Mouse (Mus musculus): Measurements from ENCODE around the gene Foxn4. TPM values are rescaled to one million over a fixed set of nuclear protein-coding genes. Genes with fewer than 3 reads are reported as not detected.
A peak's percentile ranks its signal among the peaks of the same experiment; 100 is the strongest.

Gene Foxn4
- polyA plus RNA-seq (2016; fragmentation: Nextera tagmentation; extraction: Ambion mirVana), result not detected in 2 replicates

DNA sequence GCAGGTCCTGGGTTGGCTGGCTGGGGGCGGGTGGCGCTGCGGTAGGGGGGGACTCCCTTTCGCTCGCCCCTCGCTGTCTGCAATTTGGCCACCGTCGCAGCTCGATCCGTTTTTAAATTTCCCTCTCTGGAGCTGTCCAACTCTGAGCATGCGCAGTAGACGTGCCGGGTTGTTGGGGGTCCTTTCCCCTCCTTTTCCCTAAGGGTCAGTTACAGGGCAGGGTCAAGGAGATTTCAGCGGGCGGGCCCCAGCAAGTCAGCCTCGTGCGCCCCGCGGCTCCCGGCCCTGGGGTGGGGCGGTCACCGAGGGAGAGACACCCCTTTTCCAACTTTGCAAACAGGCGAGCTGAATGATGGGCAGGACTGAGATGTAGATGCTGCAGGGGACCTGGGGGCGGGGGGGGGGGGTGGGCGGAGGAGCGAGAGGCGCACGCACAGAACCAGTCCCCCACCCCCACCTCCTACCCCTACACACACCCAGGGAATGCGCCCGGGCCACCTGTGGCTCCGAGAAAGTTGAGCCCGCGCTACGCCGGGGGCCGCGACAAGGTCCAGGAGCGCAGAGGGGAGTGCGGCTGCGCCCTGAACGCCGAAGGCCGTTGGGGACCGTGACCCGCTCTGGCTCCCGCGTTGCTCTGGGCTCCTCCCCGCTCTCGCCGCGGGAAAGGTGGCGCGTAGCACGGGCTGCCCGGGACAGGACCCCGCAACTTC, at the start of gene Foxn4:
Gene Foxn4 (minus strand): TSS at position 115 of the 710 bp plus-strand sequence.
- H3K27me3 ChIP-seq, result peaks cover 97% of the 10 kb centered on the region
- peak within 1 kb of the TSS; percentile 48 for H3K4me3 ChIP-seq (replicated peaks)
- H3K27ac ChIP-seq, result no peak within 1 kb of the TSS
- WGBS, result under 1% methylated on average over 51 of the region's 56 CpGs
- peak within 1 kb of the TSS; percentile 45 for H3K9ac ChIP-seq (replicated peaks)
- peaks cover 30% of the 10 kb centered on the region for H3K4me1 ChIP-seq (replicated peaks)
- H3K9me3 ChIP-seq, result no peaks in the 10 kb centered on the region
- H3K4me2 ChIP-seq, result peak within 1 kb of the TSS; percentile 87
- 0 out of 2 replicates have a peak, but pooled peaks have one; percentile 37 for ATAC-seq (ENCODE audit: insufficient number of reproducible peaks, insufficient read depth, low FRiP score, low TSS enrichment, low read depth)
- H3K36me3 ChIP-seq, result no peaks in the 10 kb centered on the region

DNA sequence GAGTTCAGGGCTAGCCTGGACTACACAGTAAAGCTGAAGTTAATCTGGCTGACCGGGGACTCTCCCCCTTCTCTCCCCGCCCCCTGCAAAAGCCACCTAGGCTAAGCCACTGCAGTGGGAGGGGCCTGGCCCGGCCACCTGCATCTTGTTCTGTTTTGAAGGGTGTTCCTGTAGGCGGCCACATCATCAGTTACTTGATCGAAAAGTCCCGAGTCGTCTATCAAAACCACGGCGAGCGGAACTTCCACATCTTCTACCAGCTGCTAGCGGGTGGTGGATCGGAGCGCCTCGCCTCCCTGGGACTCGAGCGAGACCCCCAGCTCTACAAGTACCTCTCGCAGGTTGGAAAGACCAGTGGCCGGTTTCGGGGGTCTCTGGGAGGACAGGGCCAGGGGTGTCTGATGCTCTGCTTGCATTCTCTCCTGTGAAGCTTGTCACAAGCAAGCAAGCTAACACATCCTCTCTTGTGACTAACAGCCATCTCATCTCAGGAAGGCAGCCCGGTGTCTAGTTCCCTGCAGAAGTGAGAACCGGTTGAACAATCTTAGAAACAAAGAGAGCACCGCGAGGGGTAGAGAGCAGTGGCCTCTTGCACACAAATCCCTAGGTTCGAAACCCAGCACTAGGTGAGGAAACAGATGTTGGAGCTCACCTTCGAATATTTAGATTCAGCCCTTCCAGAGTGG, 49.6 kb upstream of the Foxn4 start:
- ATAC-seq (ENCODE audit: insufficient number of reproducible peaks, insufficient read depth, low FRiP score, low TSS enrichment, low read depth), result no peak
- WGBS, result 60% methylated on average over 25 of the region's 25 CpGs

GRCm38 (mm10) chr5:114309680-114310036, 36.1 kb upstream of the Foxn4 start:
- H3K27me3 ChIP-seq, result peaks cover 10% of the 10 kb centered on the region
- H3K9me3 ChIP-seq, result no peaks in the 10 kb centered on the region
- H3K36me3 ChIP-seq, result no peaks in the 10 kb centered on the region
- no peak for ATAC-seq (ENCODE audit: insufficient number of reproducible peaks, insufficient read depth, low FRiP score, low TSS enrichment, low read depth)
- H3K4me1 ChIP-seq (replicated peaks), result peaks cover 8% of the 10 kb centered on the region
- 67% methylated on average over 11 of the region's 11 CpGs for WGBS
- no peak overlapping the region; the same call in 1 of the 2 replicates for H3K4me2 ChIP-seq
- no peak overlapping the region for H3K27ac ChIP-seq
- H3K4me3 ChIP-seq (replicated peaks), result no peak overlapping the region
- H3K9ac ChIP-seq (replicated peaks), result no peak overlapping the region

More for the DNA sequence above, 49.6 kb upstream of the Foxn4 start:
- Histone ChIP-seq H3K9me3 (no peaks in the 10 kb centered on the region), H3K27me3 (peaks cover under 1% of the 10 kb centered on the region), H3K4me3 (replicated peaks) (no peak overlapping the region), H3K4me2 (peak overlapping the region; percentile 18; the same call in 1 of the 2 replicates), H3K9ac (replicated peaks) (no peak overlapping the region), H3K27ac (no peak overlapping the region), H3K36me3 (no peaks in the 10 kb centered on the region), H3K4me1 (replicated peaks) (0 out of 2 replicates have a peak, but pooled peaks cover 2% of the 10 kb centered on the region)

DNA sequence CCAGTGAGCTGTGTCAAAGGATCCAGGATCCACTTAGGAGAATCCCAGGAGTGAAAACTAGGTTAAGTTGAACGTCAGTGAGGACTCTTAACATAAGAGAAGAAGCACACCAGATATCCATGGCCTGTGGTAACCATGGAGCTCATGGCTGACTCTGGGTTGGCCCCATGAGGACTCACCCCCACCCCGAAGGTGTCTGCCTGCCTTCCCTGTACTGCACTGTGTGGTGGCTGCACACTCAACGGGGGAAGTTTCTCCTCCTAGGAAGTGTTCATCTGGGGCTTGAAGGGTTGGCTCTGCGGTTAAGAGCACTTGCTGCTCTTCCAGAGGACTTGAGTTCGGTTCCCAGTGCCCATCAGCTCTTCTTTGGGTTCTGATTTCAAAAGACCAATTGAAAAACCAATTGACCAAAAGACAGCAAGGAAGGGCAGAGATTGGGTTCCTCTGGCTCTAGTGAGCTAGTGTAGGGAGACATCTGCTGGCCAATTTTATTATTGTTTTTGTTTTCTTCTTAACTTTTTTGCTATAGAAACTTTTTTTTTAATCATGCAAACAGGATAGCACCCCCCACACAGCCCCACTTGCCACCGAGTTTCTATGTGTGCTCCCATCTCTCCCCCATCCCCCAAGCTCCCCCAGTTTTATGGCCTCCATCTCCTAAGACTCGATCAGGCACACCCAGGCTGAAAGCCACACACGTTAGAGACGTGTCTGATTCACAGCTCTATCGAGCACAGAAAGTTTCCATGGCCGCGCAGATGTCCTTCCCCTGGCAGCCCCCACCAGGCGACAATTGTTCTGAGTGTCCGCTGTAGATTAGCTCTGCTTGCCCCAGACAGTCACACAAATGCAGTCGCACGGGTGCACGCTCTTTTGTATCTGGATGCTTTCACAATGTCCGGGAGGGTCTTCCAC, 35.4 kb upstream of the Foxn4 start:
- no peaks in the 10 kb centered on the region for H3K9me3 ChIP-seq
- peaks cover 8% of the 10 kb centered on the region for H3K4me1 ChIP-seq (replicated peaks)
- peak overlapping the region; percentile 19; the same call in 1 of the 2 replicates for H3K4me2 ChIP-seq
- peak overlapping the region; percentile 37; the same call in 1 of the 2 replicates for H3K9ac ChIP-seq (replicated peaks)
- peaks cover 12% of the 10 kb centered on the region for H3K27me3 ChIP-seq
- H3K4me3 ChIP-seq (replicated peaks), result no peak overlapping the region
- ATAC-seq (ENCODE audit: insufficient number of reproducible peaks, insufficient read depth, low FRiP score, low TSS enrichment, low read depth), result no peak
- 55% methylated on average over 18 of the region's 18 CpGs for WGBS
- H3K36me3 ChIP-seq, result no peaks in the 10 kb centered on the region
- H3K27ac ChIP-seq, result no peak overlapping the region

GRCm38 (mm10) chr5:114306496-114306895, 32.9 kb upstream of the Foxn4 start:
- no peak overlapping the region for H3K9ac ChIP-seq (replicated peaks)
- H3K4me3 ChIP-seq (replicated peaks), result no peak overlapping the region
- H3K4me1 ChIP-seq (replicated peaks), result peaks cover 8% of the 10 kb centered on the region
- ATAC-seq (ENCODE audit: insufficient number of reproducible peaks, insufficient read depth, low FRiP score, low TSS enrichment, low read depth), result no peak
- 64% methylated on average over 5 of the region's 5 CpGs for whole genome bisulfite sequencing
- no peak overlapping the region for H3K4me2 ChIP-seq
- H3K9me3 ChIP-seq, result no peaks in the 10 kb centered on the region
- peaks cover 7% of the 10 kb centered on the region; the same call in 1 of the 2 replicates for H3K27me3 ChIP-seq
- H3K36me3 ChIP-seq, result no peaks in the 10 kb centered on the region
- H3K27ac ChIP-seq, result no peak overlapping the region

DNA sequence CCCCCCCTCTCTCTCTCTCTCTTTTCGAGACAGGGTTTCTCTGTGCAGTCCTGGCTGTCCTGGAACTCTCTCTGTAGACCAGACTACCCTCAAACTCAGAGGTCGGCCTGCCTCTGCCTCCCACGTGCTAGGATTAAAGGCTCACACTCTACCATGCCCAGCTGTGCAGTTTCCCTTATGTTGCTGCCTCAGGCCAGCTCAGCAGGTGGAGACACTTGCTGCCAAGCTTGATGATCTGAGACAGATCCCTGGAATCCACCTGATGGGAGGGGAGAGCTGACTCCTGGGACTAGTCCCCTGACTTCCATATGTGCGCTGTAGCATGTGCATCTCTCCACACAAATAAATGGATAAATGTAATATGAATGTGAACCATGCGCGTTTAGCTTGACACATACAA, 29.6 kb upstream of the Foxn4 start:
- Histone ChIP-seq H3K4me2 (no peak overlapping the region), H3K4me3 (replicated peaks) (no peak overlapping the region), H3K9me3 (no peaks in the 10 kb centered on the region), H3K27me3 (peaks cover 2% of the 10 kb centered on the region; the same call in 1 of the 2 replicates), H3K4me1 (replicated peaks) (peaks cover 18% of the 10 kb centered on the region), H3K36me3 (no peaks in the 10 kb centered on the region), H3K27ac (no peak overlapping the region), H3K9ac (replicated peaks) (no peak overlapping the region)
- 73% methylated on average over 6 of the region's 6 CpGs for WGBS
- ATAC-seq (ENCODE audit: insufficient number of reproducible peaks, insufficient read depth, low FRiP score, low TSS enrichment, low read depth), result no peak

DNA sequence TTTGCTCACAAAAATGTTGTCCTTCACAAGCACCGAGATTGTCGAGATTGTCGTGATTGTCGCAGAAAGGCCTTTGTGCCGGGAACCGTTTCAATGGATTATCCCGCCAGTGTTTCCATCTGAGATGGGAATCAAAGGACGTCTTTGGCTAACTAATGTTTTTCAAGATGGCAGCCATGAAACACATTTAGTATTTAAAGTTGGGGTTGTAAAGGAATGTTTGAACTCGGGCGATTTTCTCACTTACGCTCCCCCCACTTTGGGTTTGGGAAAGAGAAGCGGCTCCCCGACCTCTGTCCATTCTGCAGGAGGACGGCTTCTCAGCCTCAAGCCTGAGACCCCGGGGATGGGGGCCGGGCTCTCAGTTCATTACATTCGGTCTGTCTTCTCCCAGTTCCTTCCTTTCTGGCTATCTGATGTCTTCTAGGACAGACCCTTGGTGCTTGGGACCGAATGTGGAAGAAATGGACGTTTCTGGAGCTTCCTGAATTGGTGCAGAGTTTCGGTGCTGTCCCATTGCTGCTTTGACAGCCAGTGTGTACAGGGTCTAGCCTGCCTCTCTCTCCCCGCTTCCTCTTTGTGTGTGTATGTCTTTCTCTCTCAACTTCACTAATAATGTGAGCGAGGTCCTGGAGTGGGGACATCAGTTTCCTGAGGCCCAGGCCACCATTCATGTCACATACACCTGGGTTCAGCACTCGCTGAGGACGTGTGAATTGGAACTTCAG, 26.4 kb upstream of the Foxn4 start:
- Histone ChIP-seq H3K27me3 (peaks cover 2% of the 10 kb centered on the region; the same call in 1 of the 2 replicates), H3K36me3 (no peaks in the 10 kb centered on the region), H3K4me2 (no peak overlapping the region), H3K4me1 (replicated peaks) (peaks cover 30% of the 10 kb centered on the region), H3K4me3 (replicated peaks) (no peak overlapping the region), H3K9ac (replicated peaks) (no peak overlapping the region), H3K27ac (no peak overlapping the region), H3K9me3 (no peaks in the 10 kb centered on the region)
- ATAC-seq (ENCODE audit: insufficient number of reproducible peaks, insufficient read depth, low FRiP score, low TSS enrichment, low read depth), result no peak
- 87% methylated on average over 24 of the region's 24 CpGs for WGBS

DNA sequence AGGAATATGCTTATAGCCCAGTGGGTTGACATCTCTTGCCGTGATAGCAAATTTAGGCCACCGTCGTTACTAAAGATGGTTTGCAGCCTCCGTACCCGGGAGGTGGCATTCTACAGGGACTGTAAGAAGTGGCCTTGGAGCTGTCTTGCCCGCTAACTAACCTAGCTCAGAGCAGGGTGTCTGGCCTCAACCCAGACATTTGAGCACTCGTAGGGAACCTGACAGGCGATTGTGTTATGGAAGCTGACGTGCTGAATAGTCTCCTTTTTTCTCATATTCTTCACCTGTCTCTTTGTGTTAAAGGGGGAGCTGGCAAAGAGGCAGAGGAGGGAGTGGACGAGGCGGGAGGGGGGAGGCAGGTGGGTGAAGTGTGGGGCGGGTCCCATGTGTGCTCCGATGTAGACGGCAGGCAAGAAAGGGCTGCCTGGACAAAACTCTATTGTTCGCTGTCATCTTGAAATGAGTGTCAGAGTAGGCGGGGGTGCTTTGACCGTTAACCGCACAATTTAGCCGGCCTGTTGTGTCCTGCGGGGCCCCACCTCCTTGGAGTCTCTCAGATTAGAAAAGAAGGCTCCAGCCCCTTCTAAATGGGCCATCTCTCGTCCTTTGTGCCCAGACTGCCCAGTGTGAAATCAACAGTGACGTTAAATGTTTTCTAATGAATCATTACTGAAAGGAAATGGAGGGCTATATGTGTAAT, 25.7 kb upstream of the Foxn4 start:
- no peak overlapping the region for H3K27ac ChIP-seq
- H3K27me3 ChIP-seq, result peaks cover 1% of the 10 kb centered on the region; the same call in 1 of the 2 replicates
- H3K4me3 ChIP-seq (replicated peaks), result no peak overlapping the region
- ATAC-seq (ENCODE audit: insufficient number of reproducible peaks, insufficient read depth, low FRiP score, low TSS enrichment, low read depth), result no peak
- no peaks in the 10 kb centered on the region for H3K36me3 ChIP-seq
- no peak overlapping the region for H3K4me2 ChIP-seq
- H3K9ac ChIP-seq (replicated peaks), result no peak overlapping the region
- H3K9me3 ChIP-seq, result no peaks in the 10 kb centered on the region
- WGBS, result 67% methylated on average over 22 of the region's 22 CpGs
- peaks cover 30% of the 10 kb centered on the region for H3K4me1 ChIP-seq (replicated peaks)

DNA sequence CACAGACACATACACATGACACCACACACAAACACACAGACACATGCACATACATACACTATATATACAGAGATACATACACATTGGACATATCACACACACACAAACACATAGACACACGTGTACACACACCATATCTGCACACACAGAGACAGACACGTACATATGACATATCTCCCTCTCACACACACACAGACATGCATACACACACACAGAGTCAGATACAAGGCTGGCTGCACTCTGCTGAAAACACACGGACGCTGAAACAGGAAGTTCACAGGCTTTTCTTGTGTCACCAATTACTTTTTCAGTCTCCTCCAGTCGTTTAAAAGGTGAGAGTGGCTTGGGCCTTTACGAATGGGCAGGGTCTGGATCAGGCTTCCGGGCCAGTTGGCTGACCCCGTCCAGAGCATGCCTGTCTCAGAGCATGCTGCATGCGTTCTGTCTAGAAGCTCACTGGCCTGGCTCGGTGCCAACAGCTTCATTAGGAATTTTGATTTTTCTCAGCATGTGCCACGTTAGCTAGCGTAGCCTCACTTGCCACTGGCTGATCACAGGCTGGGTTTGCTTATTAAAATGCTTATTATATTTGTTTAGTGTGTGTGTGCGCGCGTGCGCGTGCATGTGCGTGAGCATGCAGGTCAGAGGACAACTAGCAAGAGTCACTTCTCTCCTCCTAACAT, 24.7 kb upstream of the Foxn4 start:
- Histone ChIP-seq H3K27ac (peak overlapping the region; percentile 41; the same call in 1 of the 2 replicates), H3K4me3 (replicated peaks) (no peak overlapping the region), H3K4me1 (replicated peaks) (peaks cover 30% of the 10 kb centered on the region), H3K9me3 (no peaks in the 10 kb centered on the region), H3K4me2 (no peak overlapping the region), H3K36me3 (no peaks in the 10 kb centered on the region), H3K9ac (replicated peaks) (no peak overlapping the region), H3K27me3 (no peaks in the 10 kb centered on the region; the same call in 1 of the 2 replicates)
- WGBS, result 50% methylated on average over 18 of the region's 18 CpGs
- no peak for ATAC-seq (ENCODE audit: insufficient number of reproducible peaks, insufficient read depth, low FRiP score, low TSS enrichment, low read depth)

All from limb, embryonic 12.5 days (tissue).